Mouse (Mus musculus) heart, postnatal 0 days (tissue): Measurements from ENCODE around the gene Magt1. TPM values are rescaled to one million over a fixed set of nuclear protein-coding genes. Genes with fewer than 3 reads are reported as not detected.

ENCODE experiments used
- ATAC-seq: fragments of 200-750 bp; cut with Nextera tagmentation; 2 replicates; pipeline ENCODE4 v1.8.0; 2017; ENCODE audit warnings: low read depth, moderate number of reproducible peaks, moderate library complexity; ENCODE audit not compliant: insufficient read depth
- DNase-seq: peaks from one replicate; pipeline ENCODE4 v3.0.0-alpha.2; 2016; ENCODE audit warnings: low spot score
- H3K27ac ChIP-seq: fragments of 300-500 bp; sonication (generic); 2 replicates; pipeline ENCODE4 v1.5.1; 2014; ENCODE audit warnings: low read depth, mild to moderate bottlenecking
- H3K27me3 ChIP-seq: fragments of 300-500 bp; sonication (generic); 2 replicates; pipeline ENCODE4 v1.6.1; 2014; ENCODE audit warnings: low read length, mixed read lengths; ENCODE audit not compliant: control insufficient read depth, insufficient read depth
- H3K36me3 ChIP-seq: fragments of 300-500 bp; sonication (generic); replicated peaks from 2 replicates; pipeline ENCODE4 v1.6.1; 2014; ENCODE audit warnings: low read length, mixed read lengths; ENCODE audit not compliant: control insufficient read depth, insufficient read depth
- H3K4me1 ChIP-seq: fragments of 300-500 bp; sonication (generic); 2 replicates; pipeline ENCODE4 v1.6.1; 2014; ENCODE audit warnings: antibody characterized with exemption; ENCODE audit not compliant: control insufficient read depth, insufficient read depth
- H3K4me2 ChIP-seq: fragments of 300-500 bp; sonication (generic); 2 replicates; pipeline ENCODE4 v1.6.1; 2014; ENCODE audit warnings: low read depth, mild to moderate bottlenecking, low read length, moderate library complexity
- H3K4me3 ChIP-seq: fragments of 300-500 bp; sonication (generic); 2 replicates; pipeline ENCODE4 v1.5.1; 2014; ENCODE audit warnings: low read depth, low read length
- H3K9ac ChIP-seq: fragments of 300-500 bp; sonication (generic); replicated peaks from 2 replicates; pipeline ENCODE4 v1.6.1; 2014; ENCODE audit warnings: low read depth, low read length, mixed read lengths
- H3K9me3 ChIP-seq: fragments of 300-500 bp; sonication (generic); replicated peaks from 2 replicates; pipeline ENCODE4 v1.6.1; 2016; ENCODE audit warnings: low read length; ENCODE audit not compliant: control insufficient read depth
- CTCF ChIP-seq: IDR thresholded peaks from 2 replicates; pipeline ENCODE4 v1.5.1; 2016; ENCODE audit warnings: antibody characterized with exemption, control low read depth, low read depth
- EP300 ChIP-seq: IDR thresholded peaks from 2 replicates; pipeline ENCODE4 v1.6.1; 2016; ENCODE audit warnings: antibody characterized with exemption, low read depth
- WGBS: fragments of 180-500 bp; shearing (Covaris S2); extraction: QIAGEN DNeasy Blood & Tissue Kit; methylation state at CpG from one replicate; pipeline ENCODE4 v1.1.7; 2014; 5-methylcytosine and 5-hydroxymethylcytosine counted together
- polyA plus RNA-seq: library from polyadenylated mRNA; unstranded; fragments of >200 nt; fragmentation: Nextera tagmentation; extraction: Ambion mirVana; gene quantifications from 2 replicates; pipeline ENCODE4 v1.2.1, GENCODE M21; 2015
- total RNA-seq: library from RNA; depleted of rRNA; stranded (reverse); fragments of >200 nt; gene quantifications from 2 replicates; pipeline ENCODE4 v1.2.3, GENCODE M21; 2014; ENCODE audit warnings: low replicate concordance

Magt1 gene
- total and polyA plus RNA-seq, 2 experiments from 2014 or later: 24.2 to 39.5 TPM

DNA sequence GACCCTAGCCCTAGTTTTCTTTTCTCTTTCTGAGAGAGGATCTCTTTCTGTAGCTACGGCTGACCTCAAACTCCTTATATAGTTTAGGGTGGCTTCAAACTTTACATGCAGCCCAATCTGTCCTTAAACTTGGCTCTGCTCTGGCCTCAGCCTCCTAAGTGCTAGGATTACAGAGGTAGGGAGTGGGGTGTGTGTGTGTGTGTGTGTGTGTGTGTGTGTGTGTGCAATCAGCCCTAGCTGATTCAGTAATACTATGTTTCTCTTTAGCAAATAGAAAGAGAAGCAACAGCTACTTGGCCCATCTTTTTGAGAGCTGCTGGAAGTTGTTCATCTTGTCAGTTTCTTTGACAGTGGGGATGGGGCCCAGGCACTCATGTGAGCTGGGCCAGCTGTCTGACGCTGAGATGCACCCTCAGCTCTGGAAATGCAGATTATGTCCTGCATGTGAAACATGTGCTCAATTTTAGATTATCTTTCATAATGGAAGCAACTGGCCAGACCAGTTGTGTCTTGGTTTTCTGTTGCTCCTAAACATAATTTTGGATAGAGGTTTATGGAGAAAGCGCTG lies 25.6 kb upstream of the Magt1 start:
- Histone ChIP-seq H3K27ac (0 out of 2 replicates have a peak overlapping the region, but pooled peaks have one; percentile 7), H3K27me3 (no peaks in the 10 kb centered on the region), H3K4me2 (no peak overlapping the region), H3K36me3 (no peaks in the 10 kb centered on the region), H3K9me3 (no peaks in the 10 kb centered on the region), H3K9ac (no peak overlapping the region), H3K4me1 (no peaks in the 10 kb centered on the region), H3K4me3 (no peak overlapping the region)
- 52% methylated on average over 3 of the region's 3 CpGs for WGBS
- TF ChIP-seq CTCF: no peak
- no peak for TF ChIP-seq EP300
- DNase-seq (no peak), ATAC-seq (no peak)

- Histone ChIP-seq H3K4me1 (no peaks in the 10 kb centered on the region), H3K9me3 (no peaks in the 10 kb centered on the region), H3K36me3 (no peaks in the 10 kb centered on the region), H3K27ac (no peak overlapping the region), H3K4me2 (no peak overlapping the region), H3K27me3 (no peaks in the 10 kb centered on the region), H3K4me3 (no peak overlapping the region), H3K9ac (no peak overlapping the region)
- no peak for ATAC-seq
- no peak for TF ChIP-seq EP300
- TF ChIP-seq CTCF: no peak
- WGBS: 51% methylated on average over 2 of the region's 2 CpGs
- DNase-seq: no peak
Observed at GRCm38 (mm10) chrX:106035727-106036126, 24.0 kb upstream of the Magt1 start.

GRCm38 (mm10) chrX:106031124-106031523 lies 19.4 kb upstream of the Magt1 start:
- Histone ChIP-seq H3K9ac (no peak overlapping the region), H3K36me3 (no peaks in the 10 kb centered on the region), H3K4me1 (no peaks in the 10 kb centered on the region), H3K4me2 (no peak overlapping the region), H3K27me3 (no peaks in the 10 kb centered on the region), H3K27ac (no peak overlapping the region), H3K9me3 (no peaks in the 10 kb centered on the region), H3K4me3 (no peak overlapping the region)
- no peak for ATAC-seq
- no peak for DNase-seq
- TF ChIP-seq EP300 (no peak), CTCF (no peak)

GRCm38 (mm10) chrX:106030176-106030575 lies 18.5 kb upstream of the Magt1 start:
- no peak for ATAC-seq
- no peaks in the 10 kb centered on the region for H3K36me3 ChIP-seq
- WGBS: 70% methylated on average over 5 of the region's 5 CpGs
- H3K4me1 ChIP-seq: no peaks in the 10 kb centered on the region
- H3K4me3 ChIP-seq: no peak overlapping the region
- no peak for DNase-seq
- no peak overlapping the region for H3K4me2 ChIP-seq
- H3K9ac ChIP-seq: no peak overlapping the region
- no peak for TF ChIP-seq CTCF
- TF ChIP-seq EP300: no peak
- H3K27me3 ChIP-seq: no peaks in the 10 kb centered on the region
- H3K9me3 ChIP-seq: no peaks in the 10 kb centered on the region
- no peak overlapping the region for H3K27ac ChIP-seq

GRCm38 (mm10) chrX:106027343-106027674 lies 15.6 kb upstream of the Magt1 start:
- H3K9ac ChIP-seq: peak overlapping the region; percentile 76
- H3K4me2 ChIP-seq: peak overlapping the region; percentile 61
- H3K9me3 ChIP-seq: no peaks in the 10 kb centered on the region
- peak overlapping the region; percentile 70 for H3K4me3 ChIP-seq
- 19% methylated on average over 8 of the region's 8 CpGs for WGBS
- TF ChIP-seq CTCF: no peak
- no peak for TF ChIP-seq EP300
- no peaks in the 10 kb centered on the region for H3K36me3 ChIP-seq
- peak overlapping the region; percentile 86 for H3K27ac ChIP-seq
- no peaks in the 10 kb centered on the region for H3K27me3 ChIP-seq
- no peaks in the 10 kb centered on the region for H3K4me1 ChIP-seq
- DNase-seq (no peak), ATAC-seq (peak; percentile 39)
